9 mouse cellular contexts compared by ENCODE assay signal in the genomic region with DNA sequence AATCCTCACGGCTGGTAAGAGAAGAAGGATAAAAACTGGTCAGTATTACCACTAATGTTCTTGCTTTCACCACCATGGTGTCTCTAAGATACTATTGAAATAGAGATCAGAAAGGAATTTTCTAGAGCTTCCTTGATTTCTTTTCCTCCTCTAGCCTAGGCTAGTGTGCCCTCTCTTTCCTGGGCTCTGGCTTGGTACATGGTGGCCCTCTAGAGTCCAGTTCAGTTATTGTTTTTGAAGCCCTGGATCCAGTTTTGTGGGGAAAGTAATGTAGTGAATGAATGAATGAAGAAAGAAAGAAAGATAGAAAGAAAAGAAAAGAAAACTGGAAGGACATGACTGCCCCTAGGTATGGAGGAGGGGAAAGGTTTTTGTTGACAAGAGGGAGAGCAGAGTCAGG. TPM values are rescaled to one million over a fixed set of nuclear protein-coding genes. Genes with fewer than 3 reads are reported as not detected.
DNase-seq lines count a peak whose midpoint lies in the region; ATAC-seq lines count a peak whose summit lies in the region.
"Had no signal": no experiment of that assay in that cellular context is flagged by ENCODE, and none has a peak within 500 bp of the region (broad histone marks: within the 10 kb centered on the region; RNA-seq: fewer than 3 reads in every experiment).

No protein-coding gene starts in this region.

- no peak overlapping the region for H3K4me2 ChIP-seq in kidney, embryonic 14.5 days (replicated peaks; ENCODE audit: low read depth, low read length)
- H3K4me2 ChIP-seq: midbrain, embryonic 12.5 days had no signal

- no peak for ATAC-seq in kidney, embryonic 14.5 days (ENCODE audit: low FRiP score, low TSS enrichment)
- ATAC-seq in common myeloid progenitor, adult 5-6 weeks (replicated peaks; ENCODE audit: low read depth, poor library complexity, severe bottlenecking), result 0 out of 2 replicates have a peak, but pooled peaks have one; percentile 45

- H3K4me3 ChIP-seq in kidney, embryonic 14.5 days (ENCODE audit: low read length), result no peak overlapping the region
- H3K4me3 ChIP-seq: midbrain, embryonic 12.5 days had no signal

- DNase-seq in adrenal gland, postnatal 10 days, result peak; percentile 39
- no peak for DNase-seq in adrenal gland, postnatal 4 days (ENCODE audit: low spot score in 2 of 2)
- DNase-seq in kidney, adult 8-10 months, result peak; percentile 21 to 34
- peak; percentile 20 for DNase-seq in lung, postnatal 14 days
- no peak for DNase-seq in urinary bladder, postnatal 4 days (ENCODE audit: low spot score in 2 of 2)
- no peak for DNase-seq in spleen, postnatal 14 days (ENCODE audit: low spot score in 2 of 2)

- peaks cover 9% of the 10 kb centered on the region; the same call in 1 of the 2 replicates for H3K4me1 ChIP-seq in kidney, embryonic 14.5 days (ENCODE audit: control insufficient read depth, insufficient read depth, low read length)

- H3K27ac ChIP-seq in kidney, embryonic 14.5 days (ENCODE audit: low read depth, low read length), result no peak overlapping the region
- H3K27ac ChIP-seq: midbrain, embryonic 12.5 days had no signal

- no peaks in the 10 kb centered on the region for H3K36me3 ChIP-seq in kidney, embryonic 14.5 days (ENCODE audit: control insufficient read depth, insufficient read depth, low read length)
- H3K36me3 ChIP-seq: midbrain, embryonic 12.5 days had no signal

- H3K27me3 ChIP-seq in kidney, embryonic 14.5 days (ENCODE audit: control insufficient read depth, insufficient read depth, low read length), result no peaks in the 10 kb centered on the region
- H3K27me3 ChIP-seq: midbrain, embryonic 12.5 days had no signal

- H3K9me3 ChIP-seq in kidney, embryonic 14.5 days (ENCODE audit: control insufficient read depth, low read length), result no peaks in the 10 kb centered on the region
- H3K9me3 ChIP-seq: midbrain, embryonic 12.5 days had no signal

- WGBS in kidney, embryonic 14.5 days, result 79% methylated on average over 1 of the region's 1 CpGs

- no peak overlapping the region for H3K9ac ChIP-seq in kidney, embryonic 14.5 days (ENCODE audit: low read depth, low read length)
- H3K9ac ChIP-seq: midbrain, embryonic 12.5 days had no signal

RNA-seq across cellular contexts. Expression of a gene that starts 4.3 kb away (rescaled TPM):
- under 1 TPM; 0.94 to 0.99 TPM for total RNA-seq in adrenal gland, postnatal 10 days (2021)
- total RNA-seq in adrenal gland, postnatal 4 days (2021), result 1 to 10 TPM; 2.0 to 2.5 TPM
- 0.53 and 0.73 TPM in 2 replicates for polyA plus RNA-seq in kidney, embryonic 14.5 days (2014; fragmentation: Nextera tagmentation; extraction: Ambion mirVana)
- total RNA-seq in common myeloid progenitor, adult 5-6 weeks (2017), result 0.58 and 1.2 TPM in 2 replicates

RNA-seq across cellular contexts. Expression of a gene that starts 28.1 kb away (rescaled TPM):
- 10 to 100 TPM; 34.5 to 35.9 TPM for total RNA-seq in adrenal gland, postnatal 10 days (2021)
- 10 to 100 TPM; 34.4 to 41.1 TPM for total RNA-seq in adrenal gland, postnatal 4 days (2021)
- polyA plus RNA-seq in kidney, embryonic 14.5 days (2014; fragmentation: Nextera tagmentation; extraction: Ambion mirVana), result 62.1 and 62.9 TPM in 2 replicates
- 37.7 and 59.4 TPM in 2 replicates for total RNA-seq in common myeloid progenitor, adult 5-6 weeks (2017)

RNA-seq across cellular contexts. Expression of a gene that starts 31.2 kb away (rescaled TPM):
- 10 to 100 TPM; 14.9 to 19.1 TPM for total RNA-seq in adrenal gland, postnatal 10 days (2021)
- total RNA-seq in adrenal gland, postnatal 4 days (2021), result 10 to 100 TPM in 1 of 2 experiments, 1 to 10 TPM in 1; 9.9 to 11.7 TPM
- 10.5 and 18.6 TPM in 2 replicates for polyA plus RNA-seq in kidney, embryonic 14.5 days (2014; fragmentation: Nextera tagmentation; extraction: Ambion mirVana)
- total RNA-seq in common myeloid progenitor, adult 5-6 weeks (2017), result 16.1 and 16.3 TPM in 2 replicates

Comparison
In these comparisons a context has a peak if more than half of its experiments do, and no peak if none do; other contexts are left out.
1. DNase-seq: peak in adrenal gland, postnatal 10 days (single experiment), kidney, adult 8-10 months (2 of 2) and lung, postnatal 14 days (single experiment); none in adrenal gland, postnatal 4 days (0 of 2), urinary bladder, postnatal 4 days (0 of 2) and spleen, postnatal 14 days (0 of 2).